Mouse (Mus musculus) thymus, postnatal 36 days (tissue): ENCODE results near the gene Mapk6.
"Not testable (repeated sequence)": the region's sequence is repeated elsewhere in the genome, so short reads cannot be mapped to it uniquely, and the experiment has no call there.

ENCODE experiments used
- DNase-seq, 2 experiments: peaks; one replicate each; pipeline ENCODE4 v3.0.0; 2022; ENCODE audit warnings: mixed read lengths in 2 of 2

The Mapk6 gene

DNA sequence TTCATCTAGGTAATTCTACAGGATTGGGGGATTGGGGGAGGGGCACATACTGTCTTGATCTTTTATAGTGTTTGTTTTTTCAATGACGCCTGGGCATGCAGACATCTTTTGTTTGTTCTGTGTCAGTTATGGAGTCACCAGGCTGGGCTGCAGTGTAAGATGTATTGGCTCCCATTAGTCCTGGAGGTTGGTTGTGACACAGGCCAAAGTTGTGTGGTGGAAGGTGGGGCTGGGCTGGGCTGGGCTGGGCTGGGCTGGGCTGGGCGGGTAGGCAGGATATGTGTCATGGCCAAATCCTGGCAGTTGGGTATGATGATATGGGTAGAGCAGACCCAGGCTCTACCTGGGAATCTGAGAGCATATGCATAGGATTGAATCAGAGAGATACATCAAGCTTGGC is 31.0 kb downstream of the Mapk6 start:
- no peak for DNase-seq

DNA sequence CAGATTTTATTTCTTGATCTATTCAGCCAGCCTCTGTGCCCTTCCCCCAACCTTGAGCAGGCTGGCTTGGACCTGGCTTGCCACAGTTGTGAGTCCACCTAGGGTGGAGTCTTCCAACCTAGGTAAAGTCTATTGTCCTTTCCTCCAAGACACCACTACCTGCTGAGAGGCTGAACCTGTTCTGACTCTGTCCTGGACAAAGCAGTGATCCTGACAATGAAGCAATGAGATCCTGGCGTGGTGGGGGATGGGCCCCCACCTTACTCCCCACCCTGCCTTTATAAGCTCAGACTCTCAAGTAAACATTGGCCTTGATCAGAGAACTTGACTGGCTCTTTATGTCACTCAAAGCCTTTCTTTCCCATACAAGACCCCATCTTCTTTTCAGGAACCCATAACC is 33.4 kb downstream of the Mapk6 start:
- DNase-seq, result no peak

- DNase-seq, result no peak
These were observed 34.2 kb downstream of the Mapk6 start for GRCm38 (mm10) chr9:75375606-75376005.

GRCm38 (mm10) chr9:75368779-75369178 is 41.0 kb downstream of the Mapk6 start:
- no peak for DNase-seq

GRCm38 (mm10) chr9:75366191-75366590 is 43.6 kb downstream of the Mapk6 start:
- no peak for DNase-seq

GRCm38 (mm10) chr9:75365195-75365594 is 44.6 kb downstream of the Mapk6 start:
- DNase-seq, result no peak

DNA sequence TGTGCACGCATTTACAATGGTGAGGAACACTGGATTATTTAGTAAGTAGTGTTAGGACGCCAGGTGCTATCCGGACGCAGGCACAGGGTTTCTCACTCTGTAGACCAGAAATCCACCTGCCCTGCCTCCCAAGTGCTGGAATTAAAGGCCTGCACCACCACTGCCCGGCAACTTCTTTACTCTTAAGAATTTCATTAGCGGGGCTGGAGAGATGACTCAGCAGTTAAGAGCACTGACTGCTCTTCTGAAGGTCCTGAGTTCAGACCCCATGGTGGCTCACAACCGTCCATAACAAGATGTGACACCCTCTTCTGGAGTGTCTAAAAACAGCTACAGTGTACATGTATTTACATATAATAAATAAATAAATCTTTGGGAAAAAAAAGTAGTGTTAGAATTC is 46.1 kb downstream of the Mapk6 start:
- not testable (repeated sequence) for DNase-seq

DNA sequence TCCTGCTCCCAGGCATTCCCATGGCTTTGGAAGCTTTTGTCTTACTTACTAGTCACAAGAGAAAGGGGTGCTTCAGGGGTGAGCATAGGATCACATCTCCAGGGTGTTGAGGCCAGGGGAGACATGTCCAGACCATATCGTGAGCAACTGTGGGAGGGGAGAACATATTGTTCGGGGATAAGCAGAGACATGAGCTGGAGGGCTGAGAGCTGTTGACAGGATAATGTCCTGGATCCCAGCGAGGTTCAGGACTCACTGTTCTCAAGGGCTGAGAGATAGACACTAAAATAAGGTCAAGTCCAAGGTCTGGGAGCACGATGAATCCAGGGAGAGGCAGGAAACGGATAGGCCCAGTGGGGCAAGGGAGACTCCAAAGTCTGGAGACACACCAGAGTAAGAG is 46.8 kb downstream of the Mapk6 start:
- no peak for DNase-seq

DNA sequence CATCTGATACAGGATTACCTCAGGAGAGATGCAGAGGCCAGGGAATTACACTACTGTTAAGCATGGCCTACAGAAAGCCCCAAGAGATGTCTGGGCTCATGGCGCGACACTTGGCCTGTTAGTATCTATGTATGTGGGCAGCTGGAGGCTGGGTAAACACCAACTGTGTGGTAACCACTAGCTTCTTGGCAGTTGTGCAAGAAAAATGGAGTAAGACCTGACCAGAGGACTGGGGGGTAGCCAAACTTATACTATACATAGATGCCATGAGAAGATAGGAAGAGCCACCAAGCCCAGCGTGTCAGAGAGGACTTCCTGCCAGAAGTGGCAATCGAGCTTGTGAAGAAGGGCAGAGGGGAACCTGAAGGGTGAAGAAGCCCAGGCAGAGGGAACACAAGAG is 47.6 kb downstream of the Mapk6 start:
- DNase-seq, result no peak

- peak; percentile 68 to 76 for DNase-seq
These were observed 48.1 kb downstream of the Mapk6 start for GRCm38 (mm10) chr9:75361699-75362098.

GRCm38 (mm10) chr9:75357087-75357654 is 52.6 kb downstream of the Mapk6 start:
- DNase-seq, result no peak

DNA sequence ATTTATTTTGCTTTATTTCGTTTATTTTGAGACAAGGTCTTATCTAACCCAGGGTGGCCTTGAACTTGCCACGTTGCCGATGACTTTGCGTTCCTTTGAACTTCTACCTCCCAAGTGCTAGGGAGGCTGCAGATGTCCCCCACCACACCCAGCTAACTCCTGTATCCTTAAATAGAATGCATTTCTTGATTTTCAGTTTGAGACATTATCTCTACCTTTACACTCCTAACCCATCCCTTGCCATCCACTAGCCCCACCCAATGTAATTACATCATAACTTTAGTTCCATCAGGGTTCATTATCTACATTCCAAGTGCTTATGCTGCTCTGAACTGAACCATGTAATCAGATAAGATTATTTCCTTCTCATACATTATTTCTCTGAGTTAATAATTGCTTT is 54.0 kb downstream of the Mapk6 start:
- DNase-seq, result no peak

DNA sequence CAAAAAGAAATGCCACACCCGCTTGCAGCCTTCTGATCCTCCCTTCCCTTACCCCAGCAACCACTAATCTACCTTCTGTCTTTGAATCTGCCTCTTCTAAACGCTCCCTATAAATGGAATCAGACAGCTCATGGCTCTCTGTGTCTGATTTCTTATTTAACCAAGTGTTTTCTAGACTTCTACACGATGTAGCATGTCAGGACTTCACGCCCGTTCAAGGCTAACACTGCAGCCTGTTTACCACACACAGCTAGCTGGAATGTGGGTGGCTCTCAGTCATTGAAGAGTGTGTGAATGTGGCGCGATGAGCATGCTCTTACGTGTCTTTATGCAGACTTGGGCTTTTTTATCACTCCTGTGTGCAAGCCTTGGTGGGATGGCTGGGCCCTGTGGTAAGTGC is 56.7 kb downstream of the Mapk6 start:
- DNase-seq, result no peak

DNA sequence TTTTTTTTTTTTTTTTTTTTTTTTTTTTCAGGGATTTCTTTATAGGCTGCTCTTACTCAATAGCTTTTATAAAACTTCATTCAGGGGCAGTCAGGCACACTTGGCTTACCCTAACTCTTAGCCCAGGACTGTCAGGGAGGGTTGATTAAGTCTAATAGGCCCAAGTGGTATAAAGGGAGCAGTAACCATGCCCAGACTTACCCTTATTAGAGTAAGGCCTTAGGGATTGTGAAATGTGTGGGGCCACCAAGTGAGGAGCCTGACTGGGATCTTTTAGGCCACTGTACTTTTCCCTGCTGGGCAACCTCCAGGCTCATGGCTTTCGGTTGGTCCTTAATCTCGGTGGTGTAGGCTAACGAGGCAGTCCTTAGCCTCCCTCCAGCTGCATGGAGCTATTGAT is 61.2 kb downstream of the Mapk6 start:
- DNase-seq, result no peak

DNA sequence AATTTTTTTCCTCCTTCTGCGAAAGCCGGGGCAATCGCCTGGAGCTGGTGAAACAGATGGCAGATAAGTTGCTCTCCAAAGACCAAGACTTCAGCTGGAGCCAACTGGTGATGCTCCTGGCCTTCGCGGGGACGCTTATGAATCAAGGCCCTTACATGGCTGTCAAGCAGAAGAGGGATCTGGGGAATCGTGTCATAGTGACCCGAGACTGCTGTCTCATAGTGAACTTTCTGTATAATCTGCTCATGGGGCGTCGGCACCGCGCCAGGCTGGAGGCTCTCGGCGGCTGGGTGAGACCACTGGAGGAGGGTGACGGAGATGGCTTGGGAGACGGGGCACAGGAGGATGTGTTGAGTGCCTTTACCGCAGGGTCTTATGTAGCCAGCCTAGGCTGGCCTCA is 61.7 kb downstream of the Mapk6 start:
- DNase-seq, result no peak

GRCm38 (mm10) chr9:75347458-75347857 is 62.3 kb downstream of the Mapk6 start, which contains the start of gene Bcl2l10:
Gene Bcl2l10, plus strand, starts transcription at chr9:75347758.
- no peak for DNase-seq

DNA sequence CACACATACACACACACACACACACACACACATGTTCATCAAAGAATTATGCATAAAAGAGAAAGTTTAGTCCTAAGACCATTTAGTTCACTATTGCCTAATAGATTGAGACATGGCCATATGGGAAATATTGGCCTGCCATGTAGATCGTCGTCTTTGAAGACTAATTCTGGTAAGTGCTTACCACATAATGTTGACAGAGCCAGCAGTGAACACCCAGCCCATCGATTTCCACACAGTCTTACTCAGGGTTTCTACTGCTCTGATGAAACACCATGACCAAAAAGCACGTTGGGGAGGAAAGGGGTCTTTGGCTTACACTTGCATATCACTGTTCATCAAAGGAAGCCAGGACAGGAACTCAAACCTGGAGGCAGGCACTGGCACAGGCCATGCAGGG is 67.4 kb downstream of the Mapk6 start:
- DNase-seq, result no peak

- DNase-seq, result no peak
These were observed 71.8 kb downstream of the Mapk6 start for GRCm38 (mm10) chr9:75338016-75338415.

DNA sequence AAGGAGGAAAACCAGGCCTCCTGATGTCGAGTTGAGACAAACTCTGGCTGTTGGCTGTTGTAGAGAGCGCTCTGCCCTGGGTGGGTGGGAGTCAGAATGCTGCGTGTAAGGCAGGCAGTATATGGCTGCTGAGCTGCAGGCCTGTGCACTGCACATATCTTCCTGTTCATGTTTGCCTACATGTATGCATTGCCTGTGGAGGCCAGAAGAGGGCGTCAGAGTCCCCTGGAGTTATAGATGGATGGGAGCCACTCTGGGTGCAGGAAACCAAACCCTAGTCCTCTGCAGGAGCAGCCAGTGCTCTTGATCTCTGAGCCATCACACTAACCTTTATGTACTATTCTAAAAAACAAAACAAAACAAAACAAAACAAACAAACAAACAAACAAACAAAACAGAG is 75.4 kb downstream of the Mapk6 start:
- DNase-seq, result no peak

DNA sequence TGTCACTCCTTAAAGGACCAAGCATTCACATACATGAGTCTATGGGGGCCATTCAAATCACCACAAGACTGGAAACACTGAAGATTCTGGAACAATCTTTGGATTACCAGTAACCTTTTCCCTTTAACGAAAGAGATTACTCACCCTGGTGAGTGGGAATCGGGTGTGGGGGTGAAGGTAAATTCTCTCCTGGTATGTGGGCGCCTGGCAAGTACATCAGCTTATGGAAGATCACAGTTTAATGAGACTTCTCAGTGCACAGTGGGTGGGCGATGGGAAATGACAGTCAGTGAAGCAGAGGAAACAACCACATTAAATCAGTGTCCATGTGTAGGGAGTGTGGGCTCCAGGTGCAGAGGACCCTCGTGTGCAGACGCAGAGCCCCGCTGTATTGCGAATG is 79.0 kb downstream of the Mapk6 start:
- no peak for DNase-seq

- no peak for DNase-seq
These were observed 81.8 kb downstream of the Mapk6 start for GRCm38 (mm10) chr9:75328047-75328446.

- no peak for DNase-seq
These were observed 87.5 kb downstream of the Mapk6 start for GRCm38 (mm10) chr9:75322099-75322885.

DNA sequence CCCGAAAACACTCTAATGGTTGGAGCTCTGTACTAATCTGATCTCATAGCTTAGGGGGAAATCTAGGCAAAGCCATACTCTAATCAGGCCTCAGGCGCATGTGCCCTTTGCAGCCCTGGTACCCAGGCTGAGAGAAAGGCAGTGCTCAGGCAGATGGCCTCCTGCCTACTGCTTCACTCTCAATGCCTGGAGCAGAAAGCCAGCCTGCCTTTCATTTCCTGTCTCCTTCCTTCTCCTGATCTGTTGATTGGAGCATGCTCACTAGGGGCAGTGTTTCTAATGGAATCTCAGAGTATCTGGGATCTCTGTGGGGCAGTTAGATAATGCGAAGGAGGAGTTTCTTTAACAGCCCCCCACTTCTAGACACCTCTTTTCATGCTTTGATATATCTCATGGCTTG is 90.4 kb downstream of the Mapk6 start:
- DNase-seq, result no peak
